Mouse (Mus musculus) CD8-positive naive resting alpha-beta T cell, adult 2 months (primary cell): ENCODE results near the gene Arhgef15.

Experiments
- DNase-seq, 2 experiments: peaks; one replicate each; pipeline ENCODE4 v3.0.0; 2022; ENCODE audit warnings: low read depth in 2 of 2, low spot score in 2 of 2

Gene Arhgef15

GRCm38 (mm10) chr11:68896247-68896646 lies 61.0 kb downstream of the Arhgef15 start:
- DNase-seq, result no peak

GRCm38 (mm10) chr11:68893911-68894464 lies 63.3 kb downstream of the Arhgef15 start:
- no peak for DNase-seq
